In the genomic region with DNA sequence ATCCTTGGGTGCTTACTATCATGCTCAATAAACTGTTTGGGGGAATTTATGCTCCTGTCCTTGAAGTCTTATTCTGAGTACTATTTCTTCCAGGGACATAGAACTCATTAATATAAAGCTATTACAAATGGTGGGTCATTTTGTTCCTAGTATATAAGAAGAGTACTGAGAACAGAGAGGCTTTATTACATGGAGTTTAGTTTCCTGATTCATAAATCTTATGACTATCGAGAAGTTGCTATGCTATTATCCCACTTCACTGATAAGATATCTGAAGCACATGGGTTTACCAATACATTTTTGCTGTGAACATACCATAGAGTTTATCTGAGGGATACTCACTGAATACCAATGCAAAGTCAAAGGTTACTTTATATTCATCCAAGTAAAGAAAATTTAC, we compare ENCODE assay signal across 27 mouse cellular contexts.
"Had no signal": no experiment of that assay in that cellular context is flagged by ENCODE, and none has a peak within 500 bp of the region (broad histone marks: within the 10 kb centered on the region; RNA-seq: fewer than 3 reads in every experiment).

No protein-coding gene starts in this region.

- H3K9ac ChIP-seq: limb, embryonic 12.5 days; limb, embryonic 13.5 days; limb, embryonic 15.5 days; liver, embryonic 12.5 days; liver, embryonic 13.5 days; liver, embryonic 14.5 days; liver, embryonic 15.5 days; liver, postnatal 0 days; lung, embryonic 14.5 days; lung, embryonic 15.5 days; midbrain, embryonic 12.5 days; midbrain, embryonic 13.5 days; midbrain, embryonic 15.5 days; neural tube, embryonic 12.5 days had no signal

- H3K4me2 ChIP-seq: limb, embryonic 12.5 days; limb, embryonic 13.5 days; limb, embryonic 15.5 days; liver, embryonic 11.5 days; liver, embryonic 12.5 days; liver, embryonic 13.5 days; liver, embryonic 15.5 days; lung, embryonic 14.5 days; lung, embryonic 15.5 days; midbrain, embryonic 11.5 days; midbrain, embryonic 12.5 days; midbrain, embryonic 13.5 days; midbrain, embryonic 15.5 days; neural tube, embryonic 12.5 days had no signal

- H3K4me3 ChIP-seq: limb, embryonic 10.5 days; limb, embryonic 12.5 days; limb, embryonic 13.5 days; limb, embryonic 15.5 days; liver, embryonic 12.5 days; liver, embryonic 13.5 days; liver, embryonic 15.5 days; lung, embryonic 15.5 days; megakaryocyte, embryonic 14.5 days; midbrain, embryonic 10.5 days; midbrain, embryonic 12.5 days; midbrain, embryonic 13.5 days; midbrain, embryonic 15.5 days; myocyte; neural tube, embryonic 12.5 days had no signal

- DNase-seq: liver; liver, embryonic 13.5 days; liver, postnatal 0 days; lung, adult 18-20 months; lung, adult 2 months; lung, embryonic 14.5 days; lung, postnatal 14 days; lung, postnatal 36 days had no signal

- H3K27ac ChIP-seq: limb, embryonic 10.5 days; limb, embryonic 12.5 days; limb, embryonic 13.5 days; limb, embryonic 15.5 days; liver, embryonic 12.5 days; liver, embryonic 13.5 days; liver, embryonic 14.5 days; liver, embryonic 15.5 days; lung, embryonic 15.5 days; macrophage; midbrain, embryonic 10.5 days; midbrain, embryonic 12.5 days; midbrain, embryonic 13.5 days; midbrain, embryonic 15.5 days; neural tube, embryonic 12.5 days had no signal

- H3K4me1 ChIP-seq: limb, embryonic 10.5 days; limb, embryonic 12.5 days; limb, embryonic 13.5 days; limb, embryonic 15.5 days; liver, embryonic 12.5 days; liver, embryonic 13.5 days; liver, embryonic 15.5 days; lung, embryonic 15.5 days; megakaryocyte, embryonic 14.5 days; midbrain, embryonic 10.5 days; midbrain, embryonic 12.5 days; midbrain, embryonic 13.5 days; midbrain, embryonic 15.5 days; neural tube, embryonic 12.5 days had no signal

- H3K36me3 ChIP-seq: limb, embryonic 10.5 days; limb, embryonic 12.5 days; limb, embryonic 13.5 days; limb, embryonic 15.5 days; liver, embryonic 12.5 days; liver, embryonic 13.5 days; liver, embryonic 15.5 days; lung, embryonic 15.5 days; midbrain, embryonic 10.5 days; midbrain, embryonic 12.5 days; midbrain, embryonic 13.5 days; midbrain, embryonic 15.5 days; neural tube, embryonic 12.5 days had no signal

- H3K9me3 ChIP-seq: limb, embryonic 10.5 days; limb, embryonic 12.5 days; limb, embryonic 13.5 days; limb, embryonic 15.5 days; liver, embryonic 12.5 days; liver, embryonic 13.5 days; liver, embryonic 15.5 days; lung, embryonic 15.5 days; megakaryocyte, embryonic 14.5 days; midbrain, embryonic 10.5 days; midbrain, embryonic 12.5 days; midbrain, embryonic 13.5 days; midbrain, embryonic 15.5 days; neural tube, embryonic 12.5 days had no signal

- H3K27me3 ChIP-seq: limb, embryonic 12.5 days; limb, embryonic 13.5 days; limb, embryonic 15.5 days; liver, embryonic 12.5 days; liver, embryonic 13.5 days; liver, embryonic 15.5 days; lung, embryonic 15.5 days; megakaryocyte, embryonic 14.5 days; midbrain, embryonic 12.5 days; midbrain, embryonic 13.5 days; midbrain, embryonic 15.5 days; neural tube, embryonic 12.5 days had no signal

- ATAC-seq: liver, embryonic 12.5 days; liver, postnatal 0 days; midbrain, embryonic 13.5 days; midbrain, embryonic 15.5 days; midbrain, embryonic 16.5 days had no signal
